Mouse (Mus musculus) hindbrain, embryonic 15.5 days (tissue): ENCODE measurements around the gene 6030498E09Rik. TPM values are rescaled to one million over a fixed set of nuclear protein-coding genes. Genes with fewer than 3 reads are reported as not detected.

Experiments
- ATAC-seq: fragments of 200-750 bp; cut with Nextera tagmentation; 2 replicates; pipeline ENCODE4 v1.8.0; 2017; ENCODE audit warnings: low read depth, moderate number of reproducible peaks, moderate TSS enrichment; ENCODE audit not compliant: low FRiP score
- H3K27ac ChIP-seq: fragments of 300-500 bp; sonication (generic); replicated peaks from 2 replicates; pipeline ENCODE4 v1.5.1; 2015; ENCODE audit warnings: mild to moderate bottlenecking, inconsistent platforms
- H3K27me3 ChIP-seq: fragments of 300-500 bp; sonication (generic); 2 replicates; pipeline ENCODE4 v1.6.1; 2015; ENCODE audit warnings: control low read depth, inconsistent platforms
- H3K36me3 ChIP-seq: fragments of 300-500 bp; sonication (generic); 2 replicates; pipeline ENCODE4 v1.6.1; 2015; ENCODE audit warnings: control low read depth, inconsistent platforms
- H3K4me1 ChIP-seq: fragments of 300-500 bp; sonication (generic); replicated peaks from 2 replicates; pipeline ENCODE4 v1.6.1; 2015; ENCODE audit warnings: control low read depth, inconsistent platforms
- H3K4me2 ChIP-seq: fragments of 300-500 bp; sonication (generic); 2 replicates; pipeline ENCODE4 v1.6.1; 2015; ENCODE audit warnings: moderate library complexity, mild to moderate bottlenecking, inconsistent platforms
- H3K4me3 ChIP-seq: fragments of 300-500 bp; sonication (generic); 2 replicates; pipeline ENCODE4 v1.5.1; 2015; ENCODE audit warnings: mild to moderate bottlenecking, inconsistent platforms
- H3K9ac ChIP-seq: fragments of 300-500 bp; sonication (generic); 2 replicates; pipeline ENCODE4 v1.6.1; 2015; ENCODE audit warnings: inconsistent platforms
- H3K9me3 ChIP-seq: fragments of 300-500 bp; sonication (generic); 2 replicates; pipeline ENCODE4 v1.6.1; 2016; ENCODE audit warnings: control low read depth, inconsistent platforms
- WGBS: fragments of 180-500 bp; shearing (Covaris S2); methylation state at CpG from one replicate; pipeline ENCODE4 v1.1.7; 2015; 5-methylcytosine and 5-hydroxymethylcytosine counted together
- polyA plus RNA-seq: library from polyadenylated mRNA; unstranded; fragments of >200 nt; fragmentation: Nextera tagmentation; extraction: Ambion mirVana; gene quantifications from 2 replicates; pipeline ENCODE4 v1.2.1, GENCODE M21; 2015

The 6030498E09Rik gene
- polyA plus RNA-seq = 0.12 TPM in 1 of 2 replicates, not detected in the other

GRCm38 (mm10) chrX:38772478-38772877 lies at the start of gene 6030498E09Rik:
Gene 6030498E09Rik (plus strand): TSS chrX:38772671.
- Histone ChIP-seq H3K9me3 (no peaks in the 10 kb centered on the region), H3K4me2 (no peak within 1 kb of the TSS), H3K27me3 (no peaks in the 10 kb centered on the region), H3K4me1 (no peaks in the 10 kb centered on the region), H3K27ac (no peak within 1 kb of the TSS), H3K9ac (no peak within 1 kb of the TSS), H3K36me3 (no peaks in the 10 kb centered on the region), H3K4me3 (no peak within 1 kb of the TSS)
- no peak for ATAC-seq
- WGBS = 79% methylated on average over 9 of the region's 9 CpGs

- H3K36me3 ChIP-seq = no peaks in the 10 kb centered on the region
- H3K9ac ChIP-seq = no peak overlapping the region
- H3K27me3 ChIP-seq = no peaks in the 10 kb centered on the region
- ATAC-seq = peak; percentile 65; the same call in 1 of the 2 replicates
- no peak overlapping the region for H3K27ac ChIP-seq
- H3K4me1 ChIP-seq = no peaks in the 10 kb centered on the region
- no peak overlapping the region for H3K4me2 ChIP-seq
- H3K9me3 ChIP-seq = no peaks in the 10 kb centered on the region
- no peak overlapping the region for H3K4me3 ChIP-seq
- 34% methylated on average over 5 of the region's 5 CpGs for WGBS
Observed at GRCm38 (mm10) chrX:38730081-38730480, 42.4 kb upstream of the 6030498E09Rik start.

GRCm38 (mm10) chrX:38730639-38731038 lies 41.8 kb upstream of the 6030498E09Rik start:
- H3K27me3 ChIP-seq = no peaks in the 10 kb centered on the region
- no peak overlapping the region for H3K4me2 ChIP-seq
- ATAC-seq = no peak
- H3K9ac ChIP-seq = no peak overlapping the region
- 35% methylated on average over 2 of the region's 2 CpGs for WGBS
- no peak overlapping the region for H3K4me3 ChIP-seq
- H3K9me3 ChIP-seq = no peaks in the 10 kb centered on the region
- H3K36me3 ChIP-seq = no peaks in the 10 kb centered on the region
- no peak overlapping the region for H3K27ac ChIP-seq
- H3K4me1 ChIP-seq = no peaks in the 10 kb centered on the region

- Histone ChIP-seq H3K9ac (no peak overlapping the region), H3K27ac (no peak overlapping the region), H3K4me3 (no peak overlapping the region), H3K9me3 (no peaks in the 10 kb centered on the region), H3K36me3 (no peaks in the 10 kb centered on the region), H3K4me2 (no peak overlapping the region), H3K4me1 (no peaks in the 10 kb centered on the region), H3K27me3 (no peaks in the 10 kb centered on the region)
- ATAC-seq = no peak
- WGBS = 89% methylated on average over 5 of the region's 5 CpGs
Observed at GRCm38 (mm10) chrX:38733683-38734082, 38.8 kb upstream of the 6030498E09Rik start.

- no peak overlapping the region for H3K4me2 ChIP-seq
- H3K27me3 ChIP-seq = no peaks in the 10 kb centered on the region
- no peak overlapping the region for H3K27ac ChIP-seq
- 52% methylated on average over 13 of the region's 13 CpGs for WGBS
- no peaks in the 10 kb centered on the region for H3K4me1 ChIP-seq
- no peak for ATAC-seq
- H3K9me3 ChIP-seq = no peaks in the 10 kb centered on the region
- H3K36me3 ChIP-seq = no peaks in the 10 kb centered on the region
- H3K9ac ChIP-seq = no peak overlapping the region
- no peak overlapping the region for H3K4me3 ChIP-seq
Observed at GRCm38 (mm10) chrX:38734916-38735880, 37.3 kb upstream of the 6030498E09Rik start.

GRCm38 (mm10) chrX:38771453-38771852 lies 1.0 kb upstream of the 6030498E09Rik start:
- Histone ChIP-seq H3K4me1 (no peaks in the 10 kb centered on the region), H3K4me2 (no peak overlapping the region), H3K27ac (no peak overlapping the region), H3K9me3 (no peaks in the 10 kb centered on the region), H3K36me3 (no peaks in the 10 kb centered on the region), H3K4me3 (no peak overlapping the region), H3K27me3 (no peaks in the 10 kb centered on the region), H3K9ac (no peak overlapping the region)
- no peak for ATAC-seq
- 71% methylated on average over 2 of the region's 2 CpGs for WGBS

GRCm38 (mm10) chrX:38771886-38772285 lies 585 bp upstream of the 6030498E09Rik start:
- H3K27me3 ChIP-seq = no peaks in the 10 kb centered on the region
- H3K36me3 ChIP-seq = no peaks in the 10 kb centered on the region
- H3K4me1 ChIP-seq = no peaks in the 10 kb centered on the region
- 0 out of 2 replicates have a peak, but pooled peaks have one; percentile 45 for ATAC-seq
- no peak overlapping the region for H3K9ac ChIP-seq
- H3K4me3 ChIP-seq = no peak overlapping the region
- no peak overlapping the region for H3K4me2 ChIP-seq
- H3K27ac ChIP-seq = no peak overlapping the region
- H3K9me3 ChIP-seq = no peaks in the 10 kb centered on the region
- 42% methylated on average over 3 of the region's 3 CpGs for WGBS

- WGBS = 73% methylated on average over 3 of the region's 3 CpGs
- no peak overlapping the region for H3K27ac ChIP-seq
- H3K9me3 ChIP-seq = no peaks in the 10 kb centered on the region
- no peak overlapping the region for H3K4me3 ChIP-seq
- no peak overlapping the region for H3K4me2 ChIP-seq
- ATAC-seq = no peak
- H3K27me3 ChIP-seq = no peaks in the 10 kb centered on the region
- no peak overlapping the region for H3K9ac ChIP-seq
- H3K4me1 ChIP-seq = no peaks in the 10 kb centered on the region
- no peaks in the 10 kb centered on the region for H3K36me3 ChIP-seq
Observed at GRCm38 (mm10) chrX:38794373-38794772, 21.9 kb downstream of the 6030498E09Rik start.

GRCm38 (mm10) chrX:38813934-38814333 lies 41.5 kb downstream of the 6030498E09Rik start:
- H3K36me3 ChIP-seq = no peaks in the 10 kb centered on the region
- H3K9me3 ChIP-seq = no peaks in the 10 kb centered on the region
- no peaks in the 10 kb centered on the region for H3K27me3 ChIP-seq
- WGBS = 35% methylated on average over 3 of the region's 3 CpGs
- H3K9ac ChIP-seq = no peak overlapping the region
- no peaks in the 10 kb centered on the region for H3K4me1 ChIP-seq
- H3K4me3 ChIP-seq = no peak overlapping the region
- no peak for ATAC-seq
- no peak overlapping the region for H3K4me2 ChIP-seq
- no peak overlapping the region for H3K27ac ChIP-seq

- ATAC-seq = no peak
- 77% methylated on average over 3 of the region's 3 CpGs for WGBS
Observed at GRCm38 (mm10) chrX:38816841-38817240, 44.4 kb downstream of the 6030498E09Rik start.

GRCm38 (mm10) chrX:38958571-38958970 lies 186.1 kb downstream of the 6030498E09Rik start:
- 74% methylated on average over 1 of the region's 1 CpGs for WGBS

More at GRCm38 (mm10) chrX:38816841-38817240, 44.4 kb downstream of the 6030498E09Rik start:
- Histone ChIP-seq H3K36me3 (no peaks in the 10 kb centered on the region), H3K4me3 (no peak overlapping the region), H3K9ac (no peak overlapping the region), H3K27me3 (no peaks in the 10 kb centered on the region), H3K4me2 (no peak overlapping the region), H3K27ac (no peak overlapping the region), H3K4me1 (no peaks in the 10 kb centered on the region), H3K9me3 (no peaks in the 10 kb centered on the region)

GRCm38 (mm10) chrX:38996265-38996664 lies 223.8 kb downstream of the 6030498E09Rik start:
- 90% methylated on average over 5 of the region's 5 CpGs for WGBS
- Histone ChIP-seq H3K27me3 (no peaks in the 10 kb centered on the region), H3K9ac (no peak overlapping the region), H3K4me1 (no peaks in the 10 kb centered on the region), H3K27ac (no peak overlapping the region), H3K9me3 (no peaks in the 10 kb centered on the region), H3K36me3 (no peaks in the 10 kb centered on the region), H3K4me3 (no peak overlapping the region), H3K4me2 (no peak overlapping the region)
- ATAC-seq = no peak

More at GRCm38 (mm10) chrX:38958571-38958970, 186.1 kb downstream of the 6030498E09Rik start:
- no peaks in the 10 kb centered on the region for H3K9me3 ChIP-seq
- no peak overlapping the region for H3K9ac ChIP-seq
- no peaks in the 10 kb centered on the region for H3K4me1 ChIP-seq
- H3K4me3 ChIP-seq = no peak overlapping the region
- H3K4me2 ChIP-seq = no peak overlapping the region
- H3K36me3 ChIP-seq = no peaks in the 10 kb centered on the region
- no peaks in the 10 kb centered on the region for H3K27me3 ChIP-seq
- ATAC-seq = no peak
- no peak overlapping the region for H3K27ac ChIP-seq
